Mouse (Mus musculus) MEL (cell line): ENCODE results near the gene Ctrc. TPM values are rescaled to one million over a fixed set of nuclear protein-coding genes. Genes with fewer than 3 reads are reported as not detected.

Source experiments
- DNase-seq: peaks from one replicate; pipeline ENCODE4 v3.0.0; 2011; ENCODE audit warnings: low read depth, low spot score
- H3K27ac ChIP-seq: 2 replicates; pipeline ENCODE4 v1.5.1; 2012; ENCODE audit warnings: low read depth, mild to moderate bottlenecking, control low read depth, low read length, moderate library complexity; ENCODE audit not compliant: control insufficient read depth
- H3K27me3 ChIP-seq, 2 experiments: fragments of 150-350 bp in 1 of 2; sonication (generic) in 1 of 2; 2 replicates each; pipeline ENCODE4 v1.6.1; 2012; ENCODE audit warnings: low read length in 2 of 2, mild to moderate bottlenecking in 2 of 2, improper control_type of control experiment in 1 of 2, moderate library complexity in 1 of 2; ENCODE audit not compliant: insufficient read depth in 2 of 2, control insufficient read depth in 1 of 2
- H3K36me3 ChIP-seq, 2 experiments: 2 replicates each; pipeline ENCODE4 v1.6.1; 2012 to 2014; ENCODE audit warnings: low read length in 2 of 2, improper control_type of control experiment in 1 of 2, inconsistent platforms in 1 of 2, mild to moderate bottlenecking in 1 of 2; ENCODE audit not compliant: insufficient read depth in 2 of 2, control insufficient read depth in 1 of 2
- H3K4me1 ChIP-seq, 2 experiments: fragments of 150-350 bp in 1 of 2; sonication (generic) in 1 of 2; 2 replicates each; pipeline ENCODE4 v1.6.1; 2012; ENCODE audit warnings: low read length in 2 of 2, improper control_type of control experiment in 1 of 2, mild to moderate bottlenecking in 1 of 2; ENCODE audit not compliant: insufficient read depth in 2 of 2, control insufficient read depth in 1 of 2
- H3K4me3 ChIP-seq, 2 experiments: fragments of 150-350 bp in 1 of 2; sonication (generic) in 1 of 2; 2 replicates each; pipeline ENCODE4 v1.5.1; 2012; ENCODE audit warnings: low read depth in 2 of 2, low read length in 2 of 2, mild to moderate bottlenecking in 2 of 2, moderate library complexity in 2 of 2, control low read depth in 1 of 2, improper control_type of control experiment in 1 of 2; ENCODE audit not compliant: control insufficient read depth in 1 of 2, insufficient read depth in 1 of 2
- H3K79me2 ChIP-seq: 2 replicates; pipeline ENCODE4 v1.6.1; 2012; ENCODE audit warnings: mild to moderate bottlenecking, low read length, moderate library complexity; ENCODE audit not compliant: control insufficient read depth, poor library complexity, insufficient read depth
- H3K9ac ChIP-seq: 2 replicates; pipeline ENCODE4 v1.6.1; 2012; ENCODE audit warnings: low read depth, mild to moderate bottlenecking, control low read depth, low read length, moderate library complexity; ENCODE audit not compliant: control insufficient read depth, poor library complexity, severe bottlenecking
- H3K9me3 ChIP-seq: fragments of 150-350 bp; sonication (generic); replicated peaks from 2 replicates; pipeline ENCODE4 v1.6.1; 2012; ENCODE audit warnings: mild to moderate bottlenecking, low read length, improper control_type of control experiment, moderate library complexity; ENCODE audit not compliant: insufficient read depth
- BHLHE40 ChIP-seq: IDR thresholded peaks from 2 replicates; pipeline ENCODE4 v1.6.1; 2012; ENCODE audit warnings: low read depth, mild to moderate bottlenecking, inconsistent platforms, low read length, improper control_type of control experiment, borderline replicate concordance
- CHD2 ChIP-seq: IDR thresholded peaks from 2 replicates; pipeline ENCODE4 v1.6.1; 2011; ENCODE audit warnings: low read length, improper control_type of control experiment
- CTCF ChIP-seq, 3 experiments: IDR thresholded peaks in 2 of 3; conservative IDR thresholded peaks in 1 of 3; 2 replicates each; pipeline ENCODE4 v1.5.1; 2011 to 2012; ENCODE audit warnings: low read length in 3 of 3, low read depth in 2 of 3, mild to moderate bottlenecking in 2 of 3, improper control_type of control experiment in 1 of 3, inconsistent platforms in 1 of 3, mixed read lengths in 1 of 3, moderate library complexity in 1 of 3; ENCODE audit not compliant: control insufficient read depth in 1 of 3, insufficient read depth in 1 of 3, poor library complexity in 1 of 3, severe bottlenecking in 1 of 3
- E2F4 ChIP-seq: IDR thresholded peaks from 2 replicates; pipeline ENCODE4 v1.6.1; 2011; ENCODE audit warnings: low read depth, low read length, improper control_type of control experiment, borderline replicate concordance
- ELF1 ChIP-seq: IDR thresholded peaks from 2 replicates; pipeline ENCODE4 v1.6.1; 2014; ENCODE audit warnings: low read depth, mild to moderate bottlenecking, inconsistent platforms, low read length, improper control_type of control experiment, moderate library complexity
- ETS1 ChIP-seq: IDR thresholded peaks from 2 replicates; pipeline ENCODE4 v1.6.1; 2012; ENCODE audit warnings: low read depth, mild to moderate bottlenecking, inconsistent platforms, low read length, improper control_type of control experiment, moderate library complexity
- GATA1 ChIP-seq: IDR thresholded peaks from 2 replicates; pipeline ENCODE4 v1.6.1; 2011; ENCODE audit warnings: low read depth, low read length, improper control_type of control experiment
- JUND ChIP-seq: IDR thresholded peaks from 2 replicates; pipeline ENCODE4 v1.6.1; 2011; ENCODE audit warnings: low read depth, mild to moderate bottlenecking, improper control_type of control experiment, low read length
- MAFK ChIP-seq: IDR thresholded peaks from 2 replicates; pipeline ENCODE4 v1.6.1; 2011; ENCODE audit warnings: low read depth, mild to moderate bottlenecking, low read length, improper control_type of control experiment, borderline replicate concordance
- MAX ChIP-seq: IDR thresholded peaks from 2 replicates; pipeline ENCODE4 v1.6.1; 2011; ENCODE audit warnings: low read length, improper control_type of control experiment
- MXI1 ChIP-seq: IDR thresholded peaks from 2 replicates; pipeline ENCODE4 v1.6.1; 2011; ENCODE audit warnings: mild to moderate bottlenecking, low read depth, low read length, improper control_type of control experiment
- MYB ChIP-seq: IDR thresholded peaks from 2 replicates; pipeline ENCODE4 v1.6.1; 2011; ENCODE audit warnings: mild to moderate bottlenecking, low read depth, low read length, improper control_type of control experiment
- MYC ChIP-seq: IDR thresholded peaks from 2 replicates; pipeline ENCODE4 v1.6.1; 2011; ENCODE audit warnings: low read depth, mild to moderate bottlenecking, low read length, improper control_type of control experiment, moderate library complexity
- NRF1 ChIP-seq: IDR thresholded peaks from 2 replicates; pipeline ENCODE4 v1.6.1; 2014; ENCODE audit warnings: low read depth, mild to moderate bottlenecking, inconsistent platforms, low read length, improper control_type of control experiment, moderate library complexity; ENCODE audit not compliant: poor library complexity, insufficient read depth, severe bottlenecking
- POLR2A ChIP-seq, 2 experiments: IDR thresholded peaks; 2 replicates each; pipeline ENCODE4 v1.6.1; 2011 to 2012; ENCODE audit warnings: low read length in 2 of 2, mild to moderate bottlenecking in 2 of 2, control low read depth in 1 of 2, improper control_type of control experiment in 1 of 2, low read depth in 1 of 2, moderate library complexity in 1 of 2; ENCODE audit not compliant: control insufficient read depth in 1 of 2, insufficient read depth in 1 of 2, poor library complexity in 1 of 2
- POLR2AphosphoS2 ChIP-seq: IDR thresholded peaks from 2 replicates; pipeline ENCODE4 v1.6.1; 2011; ENCODE audit warnings: low read length, improper control_type of control experiment
- RAD21 ChIP-seq: IDR thresholded peaks from 2 replicates; pipeline ENCODE4 v1.6.1; 2011; ENCODE audit warnings: mild to moderate bottlenecking, low read depth, low read length, improper control_type of control experiment
- RCOR1 ChIP-seq: IDR thresholded peaks from 2 replicates; pipeline ENCODE4 v1.6.1; 2012; ENCODE audit warnings: low read depth, mild to moderate bottlenecking, inconsistent platforms, low read length, improper control_type of control experiment
- USF1 ChIP-seq: IDR thresholded peaks from 2 replicates; pipeline ENCODE4 v1.6.1; 2014; ENCODE audit warnings: low read depth, mild to moderate bottlenecking, inconsistent platforms, low read length, improper control_type of control experiment, moderate library complexity
- ZC3H11A ChIP-seq: IDR thresholded peaks from 2 replicates; pipeline ENCODE4 v1.6.1; 2012; ENCODE audit warnings: low read depth, mild to moderate bottlenecking, inconsistent platforms, low read length, improper control_type of control experiment
- ZKSCAN1 ChIP-seq: IDR thresholded peaks from 2 replicates; pipeline ENCODE4 v1.6.1; 2012; ENCODE audit warnings: low read depth, mild to moderate bottlenecking, inconsistent platforms, low read length, improper control_type of control experiment, moderate library complexity
- ZNF384 ChIP-seq: IDR thresholded peaks from 2 replicates; pipeline ENCODE4 v1.6.1; 2012; ENCODE audit warnings: low read depth, mild to moderate bottlenecking, inconsistent platforms, low read length, improper control_type of control experiment
- polyA plus RNA-seq, 2 experiments: library from polyadenylated mRNA; stranded (reverse) in 1 of 2; unstranded in 1 of 2; fragments of >175 nt in 1 of 2; fragments of >200 nt in 1 of 2; gene quantifications; 2 replicates each; pipeline versions ENCODE4 v1.2.1 to v1.2.4; 2012; ENCODE audit warnings: low replicate concordance in 2 of 2, low read depth in 1 of 2; ENCODE audit not compliant: insufficient read length in 2 of 2, insufficient read depth in 1 of 2, missing spikeins in 1 of 2
- total RNA-seq: library from RNA; depleted of rRNA; stranded (reverse); fragments of 300-350 nt; gene quantifications from 2 replicates; pipeline ENCODE4 v1.2.3, GENCODE M21; 2012

Ctrc gene
- total and polyA plus RNA-seq, 3 experiments, result not detected

DNA sequence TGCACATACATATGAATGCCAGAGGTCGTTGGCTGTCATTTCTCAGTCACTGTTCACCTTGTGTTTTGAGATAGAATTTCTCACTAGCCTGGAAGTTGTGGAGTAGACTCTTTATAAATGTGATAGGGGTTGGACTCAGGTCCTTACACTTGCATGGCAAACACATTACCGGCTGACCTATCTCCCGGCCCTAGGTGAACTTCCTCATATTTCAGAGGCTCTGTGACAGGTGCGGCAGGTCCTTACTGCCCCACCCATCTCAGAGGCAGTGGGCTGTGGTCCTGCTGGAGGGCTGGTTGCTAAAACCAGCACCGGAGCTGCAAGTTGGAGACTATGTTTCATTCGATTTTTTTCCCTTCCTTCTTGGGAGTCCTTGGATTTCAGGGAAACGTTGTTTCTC lies 32.5 kb upstream of the Ctrc start:
- Histone ChIP-seq H3K9ac (no peak overlapping the region), H3K27ac (no peak overlapping the region), H3K9me3 (no peaks in the 10 kb centered on the region), H3K4me1 (peaks cover 0 to 6% of the 10 kb centered on the region in 2 experiments; a peak in 2 of 4 replicates), H3K79me2 (peaks cover 10% of the 10 kb centered on the region), H3K27me3 (0 out of 4 replicates have a peak, but pooled peaks cover 0 to 2% of the 10 kb centered on the region in 2 experiments), H3K36me3 (peaks cover 0 to 4% of the 10 kb centered on the region in 2 experiments; a peak in 1 of 4 replicates), H3K4me3 (no peak overlapping the region)
- TF ChIP-seq JUND (no peak), MAX (no peak), ZC3H11A (no peak)
- DNase-seq, result no peak

- no peaks in the 10 kb centered on the region for H3K9me3 ChIP-seq
- no peak for TF ChIP-seq MXI1
- no peak for TF ChIP-seq ZKSCAN1
- no peak for TF ChIP-seq NRF1
- peaks cover 0 to 12% of the 10 kb centered on the region in 2 experiments; a peak in 1 of 4 replicates for H3K36me3 ChIP-seq
- peak overlapping the region; percentile 65 to 95; a peak in 3 of 4 replicates for H3K4me3 ChIP-seq
- H3K9ac ChIP-seq, result peak overlapping the region; percentile 95
- DNase-seq, result peak; percentile 37
- peaks cover 1 to 17% of the 10 kb centered on the region in 2 experiments; a peak in 3 of 4 replicates for H3K4me1 ChIP-seq
- no peak overlapping the region for H3K27ac ChIP-seq
- H3K79me2 ChIP-seq, result peaks cover 19% of the 10 kb centered on the region
- H3K27me3 ChIP-seq, result 0 out of 4 replicates have a peak, but pooled peaks cover 0 to 2% of the 10 kb centered on the region in 2 experiments
Measured at GRCm38 (mm10) chr4:141875481-141876108, 29.4 kb upstream of the Ctrc start.

DNA sequence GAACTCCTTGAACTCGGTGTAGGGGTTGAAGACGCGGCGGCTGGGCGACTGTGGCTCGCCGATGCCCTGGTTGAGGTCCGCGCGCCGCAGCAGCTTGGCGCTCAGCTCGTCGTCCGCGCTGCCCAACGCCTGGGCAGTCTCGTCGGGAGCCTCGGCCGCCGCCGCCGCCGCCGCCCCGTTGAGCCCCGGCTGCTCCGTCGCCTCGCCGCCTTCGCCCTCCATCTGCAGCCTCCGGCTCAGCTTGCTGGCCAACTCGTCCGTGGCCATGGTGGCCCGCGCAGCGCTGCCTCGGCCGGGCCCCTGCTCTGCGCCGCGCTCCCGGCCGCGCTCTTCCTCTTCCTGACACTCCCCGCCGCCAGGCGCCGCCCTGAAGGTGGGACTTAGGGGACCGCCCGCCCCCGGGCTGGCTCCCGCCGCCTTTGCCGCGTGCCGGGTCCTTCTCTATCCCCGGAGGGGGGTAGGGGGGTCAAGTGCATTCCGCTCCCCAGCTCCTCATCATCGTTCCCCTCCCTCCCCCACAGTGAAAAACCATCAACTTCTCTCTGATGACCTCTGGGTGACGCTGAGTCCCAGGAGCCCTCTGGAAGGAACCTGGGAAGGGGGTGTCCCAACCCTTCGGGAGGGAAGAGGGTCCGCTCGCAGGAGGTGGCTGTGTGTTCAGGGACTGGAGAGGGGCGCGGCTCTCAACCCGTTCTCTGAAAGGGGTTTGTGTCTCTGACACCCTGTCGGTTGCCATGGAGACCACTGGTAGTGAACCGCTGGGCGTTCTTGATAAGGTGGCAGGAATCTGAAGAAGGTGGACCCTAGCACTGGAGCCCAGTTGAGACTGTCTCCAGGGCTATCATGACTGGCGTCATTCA lies 28.7 kb upstream of the Ctrc start, which contains the start of gene Efhd2:
Gene Efhd2 (minus strand): TSS at position 320 of the 860 bp plus-strand sequence.
- peak; percentile 85 for DNase-seq
- H3K27me3 ChIP-seq, result 0 out of 4 replicates have a peak, but pooled peaks cover 0 to 2% of the 10 kb centered on the region in 2 experiments
- H3K4me3 ChIP-seq, result peak within 1 kb of the TSS; percentile 65 to 95
- peaks cover 1 to 21% of the 10 kb centered on the region in 2 experiments; a peak in 3 of 4 replicates for H3K4me1 ChIP-seq
- H3K79me2 ChIP-seq, result peaks cover 19% of the 10 kb centered on the region
- no peak within 1 kb of the TSS for H3K27ac ChIP-seq
- peak within 1 kb of the TSS; percentile 95 for H3K9ac ChIP-seq
- H3K9me3 ChIP-seq, result no peaks in the 10 kb centered on the region
- peaks cover 0 to 12% of the 10 kb centered on the region in 2 experiments; a peak in 1 of 4 replicates for H3K36me3 ChIP-seq
- TF ChIP-seq RCOR1, result no peak
- peak; percentile 42; the same call in 1 of the 2 replicates for TF ChIP-seq BHLHE40
- TF ChIP-seq MXI1, result peak; percentile 64
- TF ChIP-seq ELF1, result peak; percentile 82
- TF ChIP-seq MYB, result no peak
- TF ChIP-seq ETS1, result no peak
- TF ChIP-seq MAFK, result no peak
- TF ChIP-seq MYC, result 0 out of 2 replicates have a peak, but pooled peaks have one; percentile 33
- TF ChIP-seq RAD21, result no peak
- no peak for TF ChIP-seq CTCF (IDR thresholded peaks at IDR 0.05 in 2 of 3, conservative IDR thresholded peaks at IDR 0.05 in 1 of 3; ENCODE audit: control insufficient read depth in 1 of 3, insufficient read depth in 1 of 3, low read depth in 2 of 3, low read length in 3 of 3, poor library complexity in 1 of 3, severe bottlenecking in 1 of 3)
- TF ChIP-seq GATA1, result peak; percentile 49; the same call in 1 of the 2 replicates
- TF ChIP-seq POLR2AphosphoS2, result peak; percentile 65; the same call in 1 of the 2 replicates
- peak; percentile 82 to 92 for TF ChIP-seq POLR2A (IDR thresholded peaks at IDR 0.05; ENCODE audit: control insufficient read depth in 1 of 2, insufficient read depth in 1 of 2, low read depth in 1 of 2, low read length in 2 of 2, poor library complexity in 1 of 2)
- TF ChIP-seq CHD2, result no peak
- no peak for TF ChIP-seq JUND
- no peak for TF ChIP-seq USF1
- TF ChIP-seq E2F4, result 0 out of 2 replicates have a peak, but pooled peaks have one; percentile 32
- TF ChIP-seq ZNF384, result no peak
